Mouse (Mus musculus): ENCODE measurements at regions not wholly inside any gene's neighbourhood (a gene's known extent, or its start where the extent isn't known, plus 50 kb on each side); places are given as distances from the start of the nearest gene placed in this dataset.
"Not testable (repeated sequence)": the region's sequence is repeated elsewhere in the genome, so short reads cannot be mapped to it uniquely, and the experiment has no call there.

- no peak for DNase-seq (ENCODE audit: low spot score)
Measured at GRCm38 (mm10) chr11:63211501-63211900, 82.7 kb downstream of the Pmp22 start.

GRCm38 (mm10) chr11:63213043-63213442 is 84.3 kb downstream of the Pmp22 start:
- peak; percentile 38 for DNase-seq (ENCODE audit: low spot score)

DNA sequence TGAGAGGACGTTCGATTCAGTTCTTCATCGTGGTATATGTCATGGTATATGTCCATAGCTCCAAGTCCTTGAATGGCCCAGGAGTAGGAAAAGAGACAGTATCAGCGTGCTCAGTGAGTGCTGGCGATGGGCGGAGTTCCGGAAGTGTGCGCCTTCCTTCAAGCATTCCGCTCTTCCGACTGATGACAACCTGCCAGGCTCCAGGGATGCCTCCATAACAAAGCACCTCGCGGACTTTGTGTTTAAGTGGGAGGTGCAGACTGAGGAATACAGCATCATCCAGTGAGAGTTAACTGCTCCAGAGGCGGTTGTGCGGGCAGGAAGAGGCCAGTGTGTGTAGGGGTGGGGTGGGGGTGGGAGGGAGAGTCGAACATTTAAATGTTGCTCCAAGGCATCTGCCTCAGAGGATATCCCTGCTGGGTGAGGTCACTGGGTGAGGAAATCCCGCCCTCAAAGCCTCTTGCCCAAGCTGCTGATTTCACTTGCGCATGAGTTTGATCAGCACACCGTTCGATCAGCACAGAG is 85.2 kb downstream of the Pmp22 start:
- DNase-seq (ENCODE audit: low spot score), result no peak

- no peak for DNase-seq (ENCODE audit: low spot score)
Measured at GRCm38 (mm10) chr11:63215993-63216392, 87.2 kb downstream of the Pmp22 start.

DNA sequence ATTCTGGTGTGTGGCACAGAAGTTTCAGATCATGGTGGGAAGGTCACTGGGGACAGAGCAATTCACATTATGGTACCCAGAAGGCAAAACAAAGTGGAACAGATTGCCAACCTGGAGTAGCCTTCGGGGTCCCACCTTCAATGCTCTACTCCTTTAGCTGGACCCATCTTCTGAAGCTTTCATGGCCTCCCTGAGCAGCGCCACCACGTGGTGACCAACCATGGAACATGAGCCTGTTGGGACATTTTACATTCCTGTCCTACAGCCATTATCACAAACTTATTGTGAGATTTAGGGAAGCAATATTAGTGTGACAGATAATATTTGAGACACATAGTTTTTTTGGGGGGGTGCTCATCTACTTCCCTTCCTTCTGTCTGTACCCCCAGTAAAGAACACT is 88.3 kb downstream of the Pmp22 start:
- DNase-seq (ENCODE audit: low spot score), result no peak

GRCm38 (mm10) chr11:63226471-63226870 is 97.7 kb downstream of the Pmp22 start:
- no peak for DNase-seq (ENCODE audit: low spot score)

- no peak for DNase-seq (ENCODE audit: low spot score)
Measured at GRCm38 (mm10) chr11:63230786-63231185, 102.0 kb downstream of the Pmp22 start.

GRCm38 (mm10) chr11:63233172-63233966 is 104.6 kb downstream of the Pmp22 start:
- no peak for DNase-seq (ENCODE audit: low spot score)

DNA sequence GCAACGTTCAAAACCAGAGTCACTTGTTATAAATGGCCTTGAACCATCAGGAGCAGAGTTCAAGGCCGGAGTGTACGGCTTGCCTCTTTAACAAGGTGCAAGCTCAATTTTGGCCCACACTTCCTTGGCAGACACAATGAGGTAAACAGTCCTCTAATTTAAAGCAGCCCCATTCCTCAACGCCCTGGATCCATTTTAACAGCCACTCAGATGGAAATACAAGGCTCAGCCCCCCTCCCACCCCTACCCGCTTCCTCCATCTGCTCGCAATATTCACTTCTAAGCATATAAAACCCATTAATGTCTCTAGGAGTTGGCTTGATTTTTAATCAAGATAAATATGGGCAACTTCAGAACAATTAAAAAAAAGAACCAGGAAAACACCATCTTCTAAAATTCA is 105.7 kb downstream of the Pmp22 start:
- no peak for DNase-seq (ENCODE audit: low spot score)

DNA sequence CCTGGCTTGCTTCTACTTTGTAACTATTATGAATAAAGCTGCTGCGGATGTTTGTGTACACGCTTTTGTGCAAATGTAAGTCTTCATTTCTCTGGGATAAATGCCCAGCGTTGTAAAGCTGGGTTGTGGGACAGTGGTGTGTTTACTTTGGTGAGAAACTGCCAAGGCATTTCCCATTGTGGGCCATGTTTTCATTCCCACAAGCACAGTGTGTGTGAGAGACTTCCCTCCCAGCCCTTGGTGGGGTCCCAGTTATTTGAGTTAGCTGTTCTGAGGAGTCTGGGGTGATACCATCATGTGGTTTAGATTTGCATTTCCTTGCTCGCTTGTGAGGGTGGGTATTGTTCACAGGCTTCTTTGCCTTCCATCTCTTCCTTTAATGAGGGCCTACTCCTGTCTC is 109.9 kb downstream of the Pmp22 start:
- no peak for DNase-seq (ENCODE audit: low spot score)

DNA sequence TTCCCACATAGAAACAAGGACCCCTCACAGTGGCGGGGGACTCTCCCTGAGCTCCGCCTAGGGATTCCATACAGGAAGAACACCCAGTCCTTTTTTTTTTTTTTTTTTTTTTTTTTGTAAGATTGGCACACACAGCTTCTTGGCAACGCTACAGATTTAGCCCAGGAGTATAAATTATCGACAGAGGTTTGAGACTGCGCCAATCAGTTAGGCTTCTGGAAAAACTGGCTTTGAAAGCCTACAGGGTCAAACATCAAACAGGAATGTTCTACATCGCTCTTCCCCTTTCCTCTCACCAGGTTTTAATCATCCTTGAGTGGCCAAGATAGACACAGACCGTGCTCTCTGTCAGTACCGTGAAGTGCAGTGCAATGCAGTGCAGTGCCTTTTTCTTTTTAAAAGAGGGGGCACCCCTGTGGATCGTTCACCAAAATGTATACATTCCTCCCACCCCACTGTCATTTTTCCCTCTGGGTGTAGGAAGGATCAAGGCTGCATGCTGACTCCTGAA is 115.2 kb downstream of the Pmp22 start:
- no peak for DNase-seq (ENCODE audit: low spot score)

DNA sequence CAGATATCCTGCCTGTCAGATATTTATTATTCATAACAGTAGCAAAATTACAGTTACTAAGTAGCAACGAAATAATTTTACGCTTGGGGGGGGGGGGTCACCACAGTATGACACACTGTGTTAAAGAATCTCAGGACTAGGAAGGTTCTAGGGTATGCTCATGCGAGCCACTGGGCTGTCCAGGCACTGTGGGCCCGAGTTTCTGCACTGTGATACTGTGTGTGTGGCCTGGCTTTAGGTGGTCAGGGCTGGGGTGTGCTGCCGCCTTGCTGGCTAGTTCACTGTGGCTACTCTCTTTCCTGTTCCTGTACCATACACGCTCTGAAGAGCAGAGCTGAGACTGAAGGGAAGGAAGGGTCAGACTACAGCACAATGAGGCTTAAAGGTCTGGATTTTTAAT is 116.3 kb downstream of the Pmp22 start:
- DNase-seq (ENCODE audit: low spot score), result no peak

DNA sequence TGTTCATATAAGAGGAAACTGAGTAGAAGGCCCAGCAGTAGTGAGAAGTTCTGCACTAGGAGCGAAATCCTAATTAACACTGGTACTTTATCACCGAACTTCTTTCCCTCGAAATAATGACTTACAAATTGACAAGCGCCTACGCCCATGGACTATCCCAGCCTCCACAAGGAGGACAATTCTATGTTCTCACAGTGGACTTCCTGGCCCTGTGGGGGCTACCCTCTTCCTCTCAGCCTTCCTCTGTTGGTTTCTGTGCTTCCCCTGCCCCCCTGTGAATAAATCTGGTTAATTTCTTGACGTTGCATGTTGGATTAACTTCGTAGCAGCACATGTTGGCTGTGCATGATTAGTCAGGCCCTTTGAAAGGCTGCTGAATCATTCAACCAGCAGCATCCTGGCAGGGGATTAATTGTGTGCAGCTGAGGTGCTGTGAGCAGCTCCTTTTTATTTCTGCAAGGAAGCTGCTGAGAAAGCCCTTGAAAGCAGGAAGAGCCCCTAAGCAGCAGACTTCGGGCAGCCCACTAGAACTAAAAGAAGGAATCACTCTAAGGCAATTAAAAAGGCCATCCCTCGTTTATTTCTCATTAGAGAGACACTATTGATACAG is 117.4 kb downstream of the Pmp22 start:
- no peak for DNase-seq (ENCODE audit: low spot score)

- no peak for DNase-seq (ENCODE audit: low spot score)
Measured at GRCm38 (mm10) chr11:63252012-63252856, 123.5 kb downstream of the Pmp22 start.

- no peak for DNase-seq (ENCODE audit: low spot score)
Measured at GRCm38 (mm10) chr11:63252968-63253602, 124.3 kb downstream of the Pmp22 start.

DNA sequence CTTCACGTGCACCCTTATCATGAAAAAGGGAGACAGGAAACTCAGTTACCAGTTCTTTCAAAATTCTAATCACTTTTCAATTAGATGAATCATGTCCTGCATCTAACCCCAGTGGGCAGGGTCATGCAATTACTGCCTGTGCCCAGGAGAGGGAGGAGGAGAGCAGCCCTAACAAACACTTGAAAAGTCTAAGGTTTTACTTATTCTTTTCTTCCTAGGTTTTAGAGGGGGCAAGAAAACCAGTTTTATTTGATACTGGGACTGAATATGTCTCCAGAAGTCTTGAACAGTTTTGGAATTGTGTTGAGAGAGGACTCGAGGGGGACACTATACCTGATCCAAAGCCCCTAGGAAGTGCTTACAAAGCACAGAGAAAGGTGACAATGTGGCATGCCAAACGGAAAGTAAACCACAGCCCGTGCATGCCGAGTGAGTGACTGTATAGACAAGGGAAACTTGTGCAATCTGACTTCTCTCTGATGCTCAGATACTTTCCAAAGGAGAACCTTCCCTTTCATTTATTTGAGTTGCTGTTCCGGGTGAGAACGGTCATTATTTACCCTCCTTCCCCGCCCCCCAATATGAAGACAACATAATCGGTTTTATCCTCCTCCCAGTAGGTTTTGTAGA is 135.8 kb downstream of the Pmp22 start:
- peak; percentile 8 for DNase-seq (ENCODE audit: low spot score)

GRCm38 (mm10) chr11:63266290-63266689 is 137.5 kb downstream of the Pmp22 start:
- DNase-seq (ENCODE audit: low spot score), result not testable (repeated sequence)

DNA sequence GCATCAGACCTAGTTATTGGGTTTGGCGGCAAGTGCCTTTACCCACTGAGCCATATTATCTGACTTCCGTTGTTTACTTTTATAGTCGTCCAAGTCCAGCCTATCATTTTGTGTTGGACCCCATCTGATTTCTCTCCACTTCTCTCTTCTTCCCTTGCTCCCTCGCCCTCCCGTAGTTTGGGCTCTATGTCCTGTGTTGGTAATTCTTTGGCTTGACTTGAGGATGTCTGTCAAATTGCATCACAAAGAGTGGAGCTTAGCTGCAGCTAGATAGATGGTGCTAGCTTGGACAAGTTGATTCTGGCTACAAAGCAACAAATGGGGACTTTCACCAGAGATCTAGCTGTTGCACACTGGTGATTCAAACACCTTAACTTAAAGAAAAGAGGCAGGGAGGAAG is 147.9 kb downstream of the Pmp22 start:
- no peak for DNase-seq (ENCODE audit: low spot score)

DNA sequence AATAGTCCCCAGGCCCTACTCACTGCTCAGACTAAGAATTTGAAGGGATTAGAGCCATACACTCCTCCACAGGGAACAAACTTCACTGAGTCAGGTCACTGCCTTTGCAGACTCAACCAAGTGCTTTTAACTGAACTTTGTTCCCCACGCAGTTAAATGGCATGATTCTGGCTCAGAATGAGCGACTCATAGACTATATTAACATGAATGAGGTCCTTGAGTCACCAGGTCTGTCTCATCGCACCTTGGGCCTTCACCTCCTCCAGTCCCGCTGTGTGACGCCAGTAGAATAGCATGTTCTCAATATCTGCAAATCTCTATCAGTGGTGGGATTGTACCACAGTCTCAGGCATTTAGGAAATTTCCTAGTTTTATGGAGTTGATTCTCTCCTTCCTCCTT is 153.1 kb downstream of the Pmp22 start:
- DNase-seq (ENCODE audit: low spot score), result no peak

DNA sequence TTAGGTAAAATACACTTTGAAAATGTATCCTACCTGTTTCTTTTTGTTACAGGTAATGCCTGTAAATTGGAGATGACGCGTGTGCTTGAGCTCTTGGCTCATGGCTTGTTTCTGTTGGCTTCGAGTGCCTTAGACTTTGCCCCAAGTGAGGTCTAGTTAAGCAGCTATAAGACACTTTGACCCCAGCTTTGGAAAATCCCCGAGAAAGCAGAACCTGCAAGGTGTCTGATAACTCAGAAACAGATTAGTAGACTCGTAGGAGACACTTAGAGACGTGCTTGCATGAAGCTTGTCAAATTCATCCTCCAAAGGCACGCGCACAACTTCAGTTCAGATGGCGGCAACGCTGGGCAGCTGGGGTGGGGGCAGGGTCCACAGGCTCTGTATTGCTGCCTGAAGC is 153.8 kb downstream of the Pmp22 start:
- peak; percentile 76 for DNase-seq (ENCODE audit: low spot score)

DNA sequence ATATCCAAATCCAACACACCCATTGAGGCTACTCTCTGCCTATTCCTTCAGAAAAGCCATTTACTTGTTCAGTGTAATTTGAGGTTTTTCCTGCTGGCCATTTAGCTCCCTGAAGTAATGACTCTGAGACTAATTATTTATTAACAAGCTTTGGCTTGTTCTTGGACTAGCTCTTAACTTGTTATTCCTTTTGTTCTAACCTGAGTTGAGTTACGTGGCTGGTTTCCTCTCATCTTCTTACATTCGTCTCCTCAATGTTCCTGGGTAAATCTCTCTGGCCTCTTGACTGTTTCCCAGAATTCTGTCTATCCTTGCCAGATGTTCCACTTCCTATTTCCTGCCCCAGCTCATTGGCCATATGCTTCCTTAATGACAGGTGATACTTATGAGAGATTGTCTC is 157.2 kb downstream of the Pmp22 start:
- no peak for DNase-seq (ENCODE audit: low spot score)

Data from yolk sac, embryonic 10.5 days (tissue).